Mouse (Mus musculus): Measurements from ENCODE around the gene Mrpl22.
A peak's percentile ranks its signal among the peaks of the same experiment; 100 is the strongest.
"Not testable (repeated sequence)": the region's sequence is repeated elsewhere in the genome, so short reads cannot be mapped to it uniquely, and the experiment has no call there.

Gene Mrpl22

DNA sequence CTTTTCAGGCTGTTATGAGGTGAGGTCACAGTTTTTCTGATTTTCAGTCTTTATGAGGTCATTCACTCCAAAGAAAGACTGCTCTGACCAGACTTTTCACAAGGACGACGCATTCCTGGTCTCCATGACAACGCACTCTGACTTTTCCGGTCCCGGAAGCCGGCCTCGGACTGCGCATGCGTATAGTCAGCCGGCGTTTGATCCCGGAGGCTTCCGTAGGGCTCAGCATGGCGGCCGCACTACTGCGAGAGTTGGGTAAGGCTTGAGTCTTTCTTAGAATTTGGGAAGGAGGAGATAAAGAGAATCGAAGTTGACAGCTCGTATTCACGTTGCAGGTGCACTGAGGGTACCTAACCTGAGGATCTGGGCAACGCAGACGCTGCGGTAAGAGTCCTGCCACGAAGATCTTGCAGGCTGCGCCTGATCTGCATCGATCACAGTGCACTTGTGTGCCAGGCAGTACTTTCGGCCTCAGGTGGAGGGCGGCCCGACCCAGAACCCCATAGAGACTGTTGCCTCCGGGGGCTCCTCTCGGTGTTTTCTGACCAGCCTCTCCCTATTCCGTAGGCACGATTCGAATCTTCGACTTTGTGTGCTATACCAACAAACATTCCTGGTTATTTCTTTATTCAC lies at the start of gene Mrpl22:
Mrpl22 (plus strand) TSS at position 203 of the 633 bp plus-strand sequence.
- peak; percentile 99 for DNase-seq

DNA sequence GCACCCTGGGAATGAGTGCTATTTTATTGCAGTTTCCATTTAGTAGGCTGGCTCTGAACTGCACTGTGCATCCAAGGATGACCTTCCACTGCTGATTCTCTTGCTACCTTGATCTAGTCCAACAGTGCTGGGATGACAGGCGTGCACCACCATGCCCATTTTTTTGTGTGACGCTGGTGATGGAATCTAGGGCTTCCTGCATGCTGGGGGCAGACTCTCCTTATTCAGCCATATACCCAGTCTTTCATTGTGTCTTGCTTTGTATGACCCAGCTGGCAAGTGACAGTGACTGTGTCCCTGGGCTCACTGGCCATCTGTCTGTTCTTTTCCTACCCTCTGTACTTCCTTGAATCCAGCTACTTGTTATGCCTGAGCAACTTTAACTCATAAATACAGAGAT lies 47.8 kb upstream of the Mrpl22 start:
- DNase-seq: no peak

DNA sequence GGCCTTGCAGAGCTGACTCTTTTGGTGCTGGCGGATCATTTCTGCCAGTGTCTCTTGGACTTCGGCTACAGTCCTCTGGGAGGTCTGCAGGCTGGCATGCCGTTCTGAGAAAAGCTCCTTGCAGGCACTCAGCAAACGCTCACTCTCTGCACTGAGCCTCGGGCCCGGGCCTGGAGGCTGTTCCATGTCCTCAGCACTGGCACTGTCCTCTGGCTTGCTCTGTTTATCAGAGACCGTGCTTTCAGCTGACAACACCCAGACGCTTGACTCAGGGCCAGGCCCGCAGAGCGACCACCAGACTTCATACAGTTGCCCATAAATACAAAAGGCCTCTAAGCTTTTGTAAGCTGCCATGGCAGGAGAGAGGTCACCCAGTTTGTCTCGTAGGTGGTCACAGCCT lies 46.4 kb upstream of the Mrpl22 start:
- no peak for DNase-seq

DNA sequence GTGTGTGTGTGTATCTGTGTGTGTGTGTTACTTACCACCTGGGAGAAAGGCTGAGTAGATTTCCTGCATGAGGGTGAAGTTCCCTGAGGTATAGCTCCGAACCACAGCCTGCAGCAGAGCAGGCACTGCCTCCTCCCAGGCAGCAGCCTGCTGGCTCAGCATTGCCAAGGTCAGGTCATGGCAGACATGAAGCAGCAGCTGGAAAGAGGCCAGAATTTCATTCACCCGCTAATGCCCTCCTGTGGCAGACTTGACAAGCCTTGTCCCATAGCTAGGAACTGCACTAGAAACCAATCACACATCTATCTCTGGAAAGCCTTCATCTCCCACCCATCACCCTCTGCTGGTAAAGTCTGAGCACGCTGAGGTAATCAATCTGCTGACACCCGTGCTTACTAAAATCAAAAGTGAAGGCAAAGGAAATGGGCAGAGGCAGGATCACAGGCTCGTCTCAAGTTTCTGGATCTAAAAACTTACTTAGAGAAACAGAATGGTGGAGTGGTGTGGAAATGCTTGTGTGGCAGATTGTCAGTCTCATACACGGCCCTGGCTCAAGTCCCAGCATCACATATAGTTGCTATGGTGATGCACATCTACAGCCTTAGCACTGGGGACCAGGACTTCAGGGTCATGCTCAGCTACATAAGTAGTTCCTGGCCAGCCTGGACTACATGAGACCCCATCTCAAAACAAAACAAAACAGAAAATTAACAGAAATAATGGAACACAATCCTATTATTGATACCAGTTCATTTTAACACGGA lies 44.9 kb upstream of the Mrpl22 start:
- peak; percentile 83 for DNase-seq

DNA sequence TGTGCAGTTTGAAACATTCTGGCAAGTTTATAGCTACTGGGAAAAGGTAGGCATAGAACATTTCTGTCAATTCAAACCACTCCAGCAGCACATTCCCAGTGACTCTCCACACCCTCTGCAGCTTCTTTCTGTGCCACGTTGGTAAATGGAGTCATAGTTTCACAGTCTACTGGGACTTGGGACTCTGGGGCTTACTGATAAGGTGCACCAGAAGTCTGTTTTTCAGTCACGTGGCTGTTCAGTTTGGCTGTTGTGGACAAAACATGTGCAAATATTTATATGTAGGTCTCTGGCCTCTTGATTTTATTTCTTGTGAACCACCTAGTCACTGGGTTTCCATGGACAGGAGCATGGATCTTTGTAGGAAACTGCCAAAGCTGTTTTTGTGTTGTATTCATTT lies 43.9 kb upstream of the Mrpl22 start:
- DNase-seq: no peak

DNA sequence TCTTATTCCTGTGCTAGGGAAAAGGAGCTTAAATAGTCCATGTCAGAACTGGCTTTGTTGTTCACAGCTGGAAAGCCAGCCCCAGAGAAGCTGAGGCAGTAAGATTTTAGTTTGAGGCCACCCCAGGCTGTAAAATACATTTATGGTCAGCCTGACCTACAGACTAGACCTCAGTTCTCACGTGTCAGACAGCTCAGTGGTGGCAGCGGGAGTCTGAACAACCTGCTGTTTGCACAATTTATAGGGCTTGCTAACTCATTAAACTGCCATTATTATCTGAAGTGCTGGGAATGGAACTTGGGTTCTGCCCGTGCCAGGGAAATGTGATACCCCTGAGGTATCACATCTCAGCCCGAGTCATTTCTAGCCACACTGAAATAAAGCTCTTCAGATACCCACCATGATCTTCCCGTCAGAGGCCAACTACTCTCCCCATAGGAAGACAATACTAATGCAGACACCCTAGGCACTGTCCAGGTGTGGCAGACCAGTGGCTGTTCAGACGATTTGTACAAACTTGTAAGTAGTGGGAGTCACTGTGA lies 42.1 kb upstream of the Mrpl22 start:
- DNase-seq: no peak

DNA sequence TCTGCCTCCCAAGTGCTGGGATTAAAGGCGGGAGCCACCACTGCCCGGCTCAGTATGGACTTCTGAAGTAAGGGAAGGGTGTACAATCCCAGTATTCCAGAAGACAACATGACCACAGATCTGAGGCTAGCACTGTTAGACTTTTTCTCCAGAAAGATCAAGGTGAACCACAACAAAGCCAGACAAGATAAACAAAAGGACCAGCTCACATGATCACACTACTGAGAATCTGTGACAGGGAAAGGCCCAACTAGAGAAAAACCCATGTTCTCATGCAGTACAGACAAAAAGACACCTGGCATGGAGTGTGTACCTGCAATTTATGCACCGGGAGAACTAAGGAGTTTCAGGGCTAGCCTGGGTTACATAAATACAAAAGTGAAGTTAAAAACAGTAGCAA lies 39.4 kb upstream of the Mrpl22 start:
- DNase-seq: no peak

DNA sequence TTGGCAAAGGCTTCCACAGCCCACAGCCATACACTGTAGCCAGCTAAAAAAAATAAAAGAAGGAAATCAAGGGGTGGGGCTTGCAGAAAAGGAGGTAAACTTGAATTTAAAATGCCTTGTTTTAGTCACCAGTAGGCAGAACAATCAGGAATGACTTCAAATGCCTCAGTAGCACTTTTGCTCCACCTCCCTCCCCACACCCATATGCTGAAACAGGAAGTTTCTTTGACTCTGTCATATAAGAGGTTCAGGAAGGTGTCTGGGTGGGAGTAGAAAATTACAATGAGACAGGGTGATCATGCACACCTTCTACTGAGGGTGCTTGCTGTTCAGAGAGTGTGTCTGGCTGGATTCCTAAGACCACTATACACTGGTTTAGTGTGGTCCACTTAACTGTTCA lies 36.6 kb upstream of the Mrpl22 start:
- DNase-seq: no peak

DNA sequence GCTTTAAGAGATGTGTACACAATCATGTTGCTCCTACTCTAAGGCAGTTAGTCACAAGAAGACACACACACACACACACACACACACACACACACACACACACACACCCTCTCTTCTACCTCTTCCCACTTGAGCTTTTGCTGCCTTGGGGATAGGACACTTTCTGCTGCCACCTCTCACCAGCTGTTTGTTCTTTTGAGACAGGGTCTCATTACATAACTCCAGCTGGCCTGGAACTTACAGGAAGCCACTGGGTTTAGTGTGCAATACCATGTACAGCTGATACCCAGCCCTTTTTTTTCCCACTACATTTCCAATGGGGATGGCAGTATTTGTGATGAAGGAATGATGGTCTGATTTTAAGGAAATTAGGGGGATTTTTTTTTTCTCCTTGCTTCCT lies 36.2 kb upstream of the Mrpl22 start:
- no peak for DNase-seq

DNA sequence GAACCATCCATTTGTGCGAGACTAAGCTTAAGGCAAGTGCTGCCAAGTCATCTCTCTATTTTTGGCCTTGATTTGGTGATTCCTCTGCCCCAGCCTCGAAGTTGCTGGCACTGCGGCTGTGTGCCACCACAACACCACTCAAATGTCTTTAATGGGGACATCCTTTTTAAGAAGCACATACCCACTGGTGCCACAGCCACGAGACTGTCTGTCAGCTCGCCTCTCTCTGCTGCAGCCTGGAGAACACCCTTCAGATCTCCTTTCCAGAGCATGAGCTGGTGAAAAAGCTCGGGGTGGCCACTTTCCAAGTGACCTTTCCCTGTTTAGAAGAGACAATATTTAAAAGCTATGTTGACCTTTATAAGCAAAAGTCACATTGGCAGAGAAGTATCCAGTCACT lies 34.8 kb upstream of the Mrpl22 start:
- no peak for DNase-seq

DNA sequence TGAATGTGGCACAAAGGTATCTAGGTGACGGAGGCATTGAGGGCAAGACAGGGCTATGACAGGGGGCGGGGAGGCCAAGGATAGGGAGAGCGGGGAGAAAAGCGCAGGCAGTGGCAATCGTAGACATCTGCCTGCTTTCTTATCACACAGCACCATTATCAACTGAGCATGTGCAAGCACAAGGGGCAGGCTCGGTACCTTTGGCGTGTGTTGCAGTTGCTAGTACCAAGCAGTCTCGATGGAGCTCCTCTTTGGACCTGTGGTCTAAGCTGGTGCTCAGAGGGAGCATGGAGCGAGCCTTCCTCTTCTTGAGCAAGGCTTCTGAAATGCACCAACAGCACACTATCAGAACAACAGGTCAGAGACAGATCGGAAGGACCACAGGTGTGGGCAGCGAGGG lies 32.6 kb upstream of the Mrpl22 start:
- no peak for DNase-seq

DNA sequence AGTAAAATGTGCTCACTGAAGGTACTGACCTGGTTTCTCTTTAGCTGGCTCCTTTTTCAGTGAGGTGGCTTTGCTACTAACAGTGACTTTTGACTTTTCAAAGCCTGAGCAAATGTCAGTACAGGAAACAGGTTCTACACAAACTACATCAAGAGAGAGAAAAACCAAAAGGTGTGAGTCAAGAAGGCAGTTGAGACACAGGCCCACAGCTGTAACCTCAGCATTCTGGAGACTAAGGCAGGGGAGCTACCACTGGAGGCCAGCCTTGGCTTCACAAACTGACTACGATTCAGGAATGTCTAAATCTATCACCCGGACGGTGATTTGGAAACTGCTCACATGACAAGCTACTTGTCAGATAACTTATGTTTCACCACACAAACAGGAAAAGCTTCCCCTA lies 32.0 kb upstream of the Mrpl22 start:
- DNase-seq: no peak

DNA sequence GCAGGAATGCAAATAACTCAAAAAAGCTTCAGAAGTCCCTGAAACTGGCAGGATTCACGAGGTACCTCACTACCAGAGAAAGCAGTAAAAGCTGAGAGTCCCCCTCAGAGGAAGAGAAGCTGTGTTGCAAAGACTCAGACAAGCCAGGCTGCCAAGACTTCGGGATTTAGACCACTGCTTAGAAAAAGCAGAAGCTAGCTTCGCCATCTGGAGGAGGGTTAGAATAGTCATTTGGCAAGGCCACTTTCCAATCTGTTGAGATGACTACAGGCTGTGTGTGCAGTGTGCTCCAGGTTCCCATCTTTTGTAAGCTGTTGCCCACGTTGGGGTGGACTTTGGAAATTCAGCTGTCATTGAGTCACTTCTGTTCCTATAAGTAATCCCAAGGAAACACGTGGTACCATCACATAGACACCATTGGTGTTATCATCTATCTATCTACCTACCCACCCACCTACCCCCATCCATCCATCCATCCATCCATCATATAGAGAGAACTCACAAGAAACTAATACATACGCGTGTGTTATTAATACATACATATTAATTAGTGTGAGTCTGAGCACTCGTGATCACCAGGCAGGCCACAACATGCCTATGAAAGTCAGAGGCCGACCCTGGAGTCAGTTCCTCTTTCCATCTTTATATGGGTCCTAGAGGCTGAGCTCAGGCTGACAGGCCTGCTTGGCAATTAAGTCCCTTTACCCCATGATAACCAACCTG lies 27.6 kb upstream of the Mrpl22 start:
- no peak for DNase-seq

DNA sequence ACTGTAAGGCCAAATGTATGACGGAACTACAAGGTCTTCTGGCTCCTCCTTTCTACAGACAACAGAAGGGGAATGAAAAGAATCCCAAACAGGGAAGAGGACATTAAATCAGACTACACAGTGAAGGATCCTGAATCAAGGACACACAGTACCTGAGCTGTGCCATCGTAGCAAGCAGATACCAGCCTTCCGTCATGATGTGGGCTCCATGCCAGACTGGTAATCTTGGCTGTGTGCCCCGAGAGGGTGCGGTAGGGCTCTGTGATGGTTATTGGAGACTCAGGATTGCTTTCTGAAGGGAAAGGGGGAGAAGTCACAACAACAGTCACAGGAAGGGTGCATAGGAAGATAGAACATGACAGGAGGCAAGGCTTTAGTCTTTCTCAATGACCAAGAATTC lies 25.2 kb upstream of the Mrpl22 start:
- peak; percentile 30 for DNase-seq

DNA sequence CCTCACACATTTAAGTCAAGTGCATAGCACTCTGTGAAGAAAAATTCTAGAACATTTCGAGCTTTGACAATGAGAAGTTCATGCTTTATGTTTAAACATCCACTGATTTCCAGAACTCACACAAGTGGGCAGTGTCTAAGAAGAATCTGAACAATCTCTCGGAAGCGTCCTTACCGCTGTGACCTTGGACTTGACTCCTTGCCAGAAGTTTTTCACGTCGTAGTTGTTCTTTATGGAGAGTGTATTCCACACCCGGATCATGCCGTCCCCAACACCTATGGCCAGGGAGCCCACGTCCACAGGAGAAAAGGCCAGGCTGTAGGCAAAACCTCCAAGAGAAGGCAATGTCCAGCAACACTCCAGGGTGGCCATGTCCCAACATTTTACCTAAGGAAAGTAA lies 16.0 kb upstream of the Mrpl22 start:
- no peak for DNase-seq

DNA sequence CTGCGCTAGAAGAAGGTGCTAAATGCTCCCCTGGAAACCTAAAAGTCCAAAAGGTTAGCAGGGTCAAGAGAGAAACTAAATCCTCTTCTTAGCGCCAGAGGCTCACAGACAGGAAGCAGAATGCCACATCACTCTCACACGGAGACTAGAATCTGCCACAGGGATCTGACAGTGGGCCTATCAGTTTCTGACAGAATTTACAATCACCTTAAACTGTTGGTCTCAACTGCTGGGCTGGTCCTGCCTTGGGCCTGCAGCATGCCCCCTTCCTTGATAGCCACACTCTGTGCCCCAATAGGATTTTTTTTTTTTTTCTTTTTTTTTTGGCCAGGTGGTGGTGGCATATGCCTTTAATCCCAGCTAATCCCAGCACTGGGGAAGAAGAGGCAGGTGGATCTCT lies 14.6 kb upstream of the Mrpl22 start:
- no peak for DNase-seq

DNA sequence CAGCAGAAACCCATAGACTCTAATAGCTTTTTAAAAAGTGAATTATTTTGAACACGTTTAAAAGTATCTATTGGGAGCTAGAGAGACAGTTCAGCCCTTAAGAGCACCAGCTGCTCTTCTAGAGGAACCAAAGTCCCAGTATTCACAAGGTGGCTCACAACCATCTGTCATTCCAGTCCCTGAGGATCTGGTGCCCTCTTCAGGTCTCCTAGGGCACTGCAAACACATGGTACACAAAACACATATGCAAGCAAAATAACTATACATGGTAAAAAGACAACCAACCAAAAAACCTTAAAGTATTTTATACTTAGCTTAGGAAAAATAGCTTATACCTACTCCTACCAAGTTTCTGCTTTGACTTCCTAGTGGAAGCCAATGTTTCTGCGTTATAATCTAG lies 6.4 kb upstream of the Mrpl22 start:
- no peak for DNase-seq

DNA sequence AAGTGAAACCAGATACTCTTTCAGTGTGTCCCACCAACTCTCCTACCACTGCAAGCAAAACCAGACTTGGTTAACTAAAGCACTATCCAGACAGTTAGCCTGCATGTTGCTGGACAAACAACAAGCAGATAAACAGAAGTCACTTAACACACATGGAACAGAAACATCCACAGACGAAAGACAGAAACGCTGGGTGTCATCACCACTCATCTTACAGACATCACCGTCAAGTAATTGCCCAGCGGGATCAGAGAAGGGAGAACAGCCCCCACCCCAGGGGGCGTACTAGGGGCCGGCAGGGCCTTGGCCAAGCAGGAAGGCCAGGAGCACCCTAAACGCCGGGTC lies 3.7 kb upstream of the Mrpl22 start:
- DNase-seq: no peak

DNA sequence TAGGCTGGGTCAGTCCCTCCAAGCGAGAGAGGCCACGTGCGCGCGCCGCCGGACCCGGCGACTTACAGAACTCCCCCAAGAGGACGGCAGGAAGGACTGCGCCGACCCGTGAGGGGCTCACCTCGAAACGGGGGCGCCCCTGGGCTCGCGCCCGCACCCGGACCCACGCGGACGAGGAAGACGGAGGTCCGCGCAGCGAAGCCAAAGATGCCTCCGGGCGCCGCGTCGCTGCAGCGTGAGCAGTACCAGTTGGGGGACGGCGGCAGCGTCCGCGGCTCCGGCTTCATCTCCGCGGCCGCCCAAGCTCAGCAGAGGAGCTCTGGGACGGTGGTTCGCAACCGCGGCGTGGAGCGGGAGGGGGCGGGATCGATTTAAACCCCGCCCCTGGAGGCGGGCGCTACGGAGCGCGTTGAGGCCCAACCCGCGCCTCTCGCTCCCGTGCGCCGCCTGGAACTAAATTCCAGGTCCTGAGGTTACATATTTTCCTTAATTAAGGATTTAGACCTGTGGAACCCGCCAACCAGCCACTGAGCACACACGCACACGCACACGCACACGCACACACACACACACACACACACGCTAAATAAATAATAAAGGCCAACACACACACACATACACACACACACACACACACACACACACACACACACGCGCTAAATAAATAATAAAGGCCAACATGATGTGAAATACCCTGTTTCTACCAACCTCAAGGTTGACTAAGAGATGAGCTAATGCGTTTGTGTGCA lies 3.1 kb upstream of the Mrpl22 start, which contains the start of gene Gemin5:
Gemin5 (minus strand) TSS at position 373 of the 749 bp plus-strand sequence.
- DNase-seq: peak; percentile 93

DNA sequence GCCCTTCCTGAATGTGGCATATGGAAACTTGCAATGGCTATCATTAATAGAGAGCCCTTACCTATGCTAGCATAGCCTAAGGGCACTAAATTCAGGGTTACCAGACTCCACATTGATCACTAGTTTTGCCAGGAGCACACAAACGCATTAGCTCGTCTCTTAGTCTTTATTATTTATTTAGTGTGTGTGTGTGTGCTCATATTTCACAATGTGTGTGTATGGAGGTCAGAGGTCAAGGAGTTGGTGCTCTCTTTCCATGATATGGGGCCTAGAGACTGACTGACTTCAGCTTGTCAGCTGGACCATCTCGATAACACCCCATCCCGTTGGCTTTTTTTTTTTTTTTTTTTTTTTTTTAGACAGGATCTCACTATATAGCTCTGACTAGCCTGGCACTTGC lies 1.8 kb upstream of the Mrpl22 start:
- DNase-seq: no peak

DNA sequence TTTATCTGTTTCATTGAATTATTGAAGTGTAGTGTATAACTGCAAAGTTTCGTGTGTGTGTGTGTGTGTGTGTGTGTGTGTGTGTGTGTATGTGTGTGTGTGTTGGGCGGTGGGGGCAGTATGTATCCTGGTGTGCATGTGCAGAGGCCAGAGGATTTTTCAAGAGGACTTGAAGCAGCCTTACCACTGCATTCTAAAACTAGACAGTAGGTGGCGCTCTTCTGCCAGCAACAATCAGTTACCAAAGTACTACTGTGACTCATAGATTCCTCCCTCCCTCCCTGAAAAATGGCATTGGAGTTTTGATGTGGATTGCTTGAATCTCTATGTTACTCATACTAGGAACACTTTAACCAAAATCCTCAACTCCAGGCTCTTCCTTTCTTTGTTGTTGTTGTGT lies 8.1 kb downstream of the Mrpl22 start:
- DNase-seq: peak; percentile 83

DNA sequence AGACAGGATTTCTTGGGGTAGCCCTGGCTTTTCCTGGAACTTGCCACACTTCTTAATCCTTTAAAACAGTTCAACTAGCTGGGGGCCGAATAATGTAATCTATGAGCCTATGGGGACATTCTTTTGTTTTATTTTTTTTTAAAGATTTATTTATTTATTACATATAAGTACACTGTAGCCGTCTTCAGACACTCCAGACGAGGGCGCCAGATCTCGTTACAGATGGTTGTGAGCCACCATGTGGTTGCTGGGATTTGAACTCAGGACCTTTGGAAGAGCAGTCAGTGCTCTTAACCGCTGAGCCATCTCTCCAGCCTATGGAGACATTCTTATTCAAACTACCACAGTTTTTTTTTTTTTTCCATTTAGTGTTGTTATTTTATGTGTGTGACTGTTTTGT lies 8.5 kb downstream of the Mrpl22 start:
- not testable (repeated sequence) for DNase-seq

DNA sequence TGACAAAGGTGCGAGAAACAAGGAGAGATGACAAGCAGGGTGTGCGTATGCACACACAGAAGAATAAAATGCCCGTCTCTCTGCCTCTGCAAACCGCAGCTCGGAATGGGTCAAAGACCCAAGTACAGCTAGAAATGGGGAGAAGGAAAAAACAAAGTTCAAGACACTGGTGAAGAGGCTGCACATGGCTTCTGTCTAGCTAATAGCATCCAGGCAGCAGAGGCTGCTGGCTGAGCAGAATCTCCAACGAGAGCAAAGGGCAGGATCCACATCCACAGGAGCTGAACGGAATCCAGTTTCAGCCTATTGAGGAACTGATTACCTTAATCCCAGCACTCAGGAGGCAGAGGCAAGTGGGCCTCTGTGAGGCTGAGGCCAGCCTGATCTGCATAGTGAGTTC lies 9.3 kb downstream of the Mrpl22 start:
- DNase-seq: peak; percentile 26
